Mouse (Mus musculus) embryonic fibroblast, embryonic 13.5 days (primary cell): Measurements from ENCODE around the gene Itpa.

ENCODE experiments used
- CTCF ChIP-seq: IDR thresholded peaks from 2 replicates; pipeline ENCODE4 v1.5.1; 2011; ENCODE audit warnings: mild to moderate bottlenecking, control low read depth, low read length, moderate library complexity, borderline replicate concordance; ENCODE audit not compliant: insufficient read depth
- POLR2A ChIP-seq: IDR thresholded peaks from 2 replicates; pipeline ENCODE4 v1.6.1; 2011; ENCODE audit warnings: low read depth, mild to moderate bottlenecking, control low read depth, low read length, moderate library complexity

DNA sequence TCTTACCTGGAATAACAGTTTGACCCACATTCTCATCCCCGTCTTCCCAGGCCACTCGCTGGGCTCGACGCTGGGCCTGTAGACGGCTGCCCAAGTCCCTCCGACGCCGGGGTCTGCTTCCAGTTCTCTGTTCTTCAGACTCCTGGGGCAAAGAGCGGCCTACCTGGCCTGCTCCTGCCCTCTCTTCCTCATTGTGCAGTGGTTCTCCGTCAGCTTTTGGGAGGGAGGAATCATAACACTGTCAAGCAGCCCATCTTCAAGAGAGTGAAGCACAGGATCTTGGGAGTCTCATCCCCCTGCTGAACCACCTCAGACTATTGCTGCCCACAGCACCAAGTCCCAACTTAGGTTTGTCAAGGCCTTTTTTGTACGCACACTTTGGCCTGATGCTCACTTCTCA, 4.1 kb upstream of the Itpa start:
- TF ChIP-seq CTCF (no peak), POLR2A (no peak)
